Mouse (Mus musculus): ENCODE results near the gene Zbtb11.

GRCm38 (mm10) chr16:56029661-56030082, 56.0 kb downstream of the Zbtb11 start, which contains the start of gene Pcnp:
- TF ChIP-seq GATA1 (IDR thresholded peaks at IDR 0.05; ENCODE audit: low read length), result no peak
- no peak for TF ChIP-seq TAL1 (IDR thresholded peaks at IDR 0.05; ENCODE audit: low read length)
